Mouse (Mus musculus) stomach, embryonic 16.5 days (tissue): ENCODE results near the gene Gstz1. TPM values are rescaled to one million over a fixed set of nuclear protein-coding genes. Genes with fewer than 3 reads are reported as not detected.
A peak's percentile ranks its signal among the peaks of the same experiment; 100 is the strongest.
"Not testable (repeated sequence)": the region's sequence is repeated elsewhere in the genome, so short reads cannot be mapped to it uniquely, and the experiment has no call there.

Experiments used
- ATAC-seq: fragments of 200-750 bp; cut with Nextera tagmentation; 2 replicates; pipeline ENCODE4 v1.8.0; 2017; ENCODE audit warnings: moderate number of reproducible peaks, moderate TSS enrichment; ENCODE audit not compliant: insufficient read depth, low FRiP score
- H3K27ac ChIP-seq: fragments of 300-500 bp; sonication (generic); 2 replicates; pipeline ENCODE4 v1.5.1; 2014; ENCODE audit warnings: low read length
- H3K27me3 ChIP-seq: fragments of 300-500 bp; sonication (generic); 2 replicates; pipeline ENCODE4 v1.6.1; 2014; ENCODE audit warnings: low read length, control low read depth, mixed read lengths; ENCODE audit not compliant: control insufficient read depth, insufficient read depth
- H3K36me3 ChIP-seq: fragments of 300-500 bp; sonication (generic); 2 replicates; pipeline ENCODE4 v1.6.1; 2014; ENCODE audit warnings: low read length; ENCODE audit not compliant: control insufficient read depth, insufficient read depth
- H3K4me1 ChIP-seq: fragments of 300-500 bp; sonication (generic); 2 replicates; pipeline ENCODE4 v1.6.1; 2014; ENCODE audit warnings: low read length, control low read depth, mixed read lengths; ENCODE audit not compliant: control insufficient read depth, insufficient read depth
- H3K4me2 ChIP-seq: fragments of 300-500 bp; sonication (generic); 2 replicates; pipeline ENCODE4 v1.6.1; 2014; ENCODE audit warnings: low read depth, low read length, mixed read lengths
- H3K4me3 ChIP-seq: fragments of 300-500 bp; sonication (generic); replicated peaks from 2 replicates; pipeline ENCODE4 v1.5.1; 2014; ENCODE audit warnings: mild to moderate bottlenecking, low read length
- H3K9ac ChIP-seq: fragments of 300-500 bp; sonication (generic); 2 replicates; pipeline ENCODE4 v1.6.1; 2014; ENCODE audit warnings: low read length
- H3K9me3 ChIP-seq: fragments of 300-500 bp; sonication (generic); replicated peaks from 2 replicates; pipeline ENCODE4 v1.6.1; 2016; ENCODE audit warnings: low read length, control low read depth; ENCODE audit not compliant: control insufficient read depth
- WGBS: fragments of 180-500 bp; shearing (Covaris S2); extraction: QIAGEN DNeasy Blood & Tissue Kit; methylation state at CpG from one replicate; pipeline ENCODE4 v1.1.7; 2014; 5-methylcytosine and 5-hydroxymethylcytosine counted together
- polyA plus RNA-seq: library from polyadenylated mRNA; unstranded; fragments of >200 nt; fragmentation: Nextera tagmentation; extraction: Ambion mirVana; gene quantifications from 2 replicates; pipeline ENCODE4 v1.2.1, GENCODE M21; 2015

Gene Gstz1
- polyA plus RNA-seq, 1 experiment from 2014 or later, result 40.6 TPM

GRCm38 (mm10) chr12:87148136-87148535 is 1.2 kb downstream of the Gstz1 start:
- Histone ChIP-seq H3K4me2 (peak overlapping the region; percentile 80), H3K4me1 (peaks cover 8% of the 10 kb centered on the region), H3K27me3 (no peaks in the 10 kb centered on the region), H3K4me3 (peak overlapping the region; percentile 94), H3K36me3 (peaks cover 5% of the 10 kb centered on the region), H3K9me3 (no peaks in the 10 kb centered on the region), H3K9ac (peak overlapping the region; percentile 84), H3K27ac (peak overlapping the region; percentile 96)
- 10% methylated on average over 15 of the region's 15 CpGs for WGBS
- no peak for ATAC-seq

GRCm38 (mm10) chr12:87149471-87149870 is 2.5 kb downstream of the Gstz1 start:
- Histone ChIP-seq H3K4me2 (no peak overlapping the region), H3K36me3 (peaks cover 5% of the 10 kb centered on the region), H3K9ac (no peak overlapping the region), H3K9me3 (no peaks in the 10 kb centered on the region), H3K4me1 (peaks cover 8% of the 10 kb centered on the region), H3K27me3 (no peaks in the 10 kb centered on the region), H3K4me3 (no peak overlapping the region), H3K27ac (no peak overlapping the region)
- 94% methylated on average over 5 of the region's 5 CpGs for WGBS
- no peak for ATAC-seq

- not testable (repeated sequence) for ATAC-seq, H3K36me3 ChIP-seq
Measured at GRCm38 (mm10) chr12:87154448-87154847, 7.5 kb downstream of the Gstz1 start.

GRCm38 (mm10) chr12:87157361-87157760 is 10.4 kb downstream of the Gstz1 start:
- 36% methylated on average over 4 of the region's 4 CpGs for WGBS
- peak; percentile 76; the same call in 1 of the 2 replicates for ATAC-seq
- Histone ChIP-seq H3K9me3 (no peaks in the 10 kb centered on the region), H3K27ac (no peak overlapping the region), H3K4me3 (no peak overlapping the region), H3K4me2 (peak overlapping the region; percentile 31), H3K4me1 (peaks cover 5% of the 10 kb centered on the region; the same call in 1 of the 2 replicates), H3K9ac (no peak overlapping the region), H3K27me3 (no peaks in the 10 kb centered on the region), H3K36me3 (no peaks in the 10 kb centered on the region)

More at GRCm38 (mm10) chr12:87154448-87154847, 7.5 kb downstream of the Gstz1 start:
- not testable (repeated sequence) for H3K9me3 ChIP-seq, H3K27me3 ChIP-seq, H3K4me1 ChIP-seq, H3K27ac ChIP-seq, H3K4me3 ChIP-seq, H3K4me2 ChIP-seq, H3K9ac ChIP-seq
- 90% methylated on average over 4 of the region's 4 CpGs for WGBS

GRCm38 (mm10) chr12:87158099-87158498 is 11.1 kb downstream of the Gstz1 start:
- Histone ChIP-seq H3K4me3 (no peak overlapping the region), H3K27ac (no peak overlapping the region), H3K9ac (no peak overlapping the region), H3K4me1 (peaks cover 5% of the 10 kb centered on the region; the same call in 1 of the 2 replicates), H3K36me3 (no peaks in the 10 kb centered on the region), H3K9me3 (no peaks in the 10 kb centered on the region), H3K27me3 (no peaks in the 10 kb centered on the region), H3K4me2 (peak overlapping the region; percentile 31; the same call in 1 of the 2 replicates)
- 49% methylated on average over 7 of the region's 7 CpGs for WGBS
- no peak for ATAC-seq

GRCm38 (mm10) chr12:87160310-87160709 is 13.3 kb downstream of the Gstz1 start:
- Histone ChIP-seq H3K27ac (no peak overlapping the region), H3K27me3 (no peaks in the 10 kb centered on the region), H3K9ac (no peak overlapping the region), H3K4me3 (no peak overlapping the region), H3K4me1 (peaks cover 5% of the 10 kb centered on the region; the same call in 1 of the 2 replicates), H3K9me3 (no peaks in the 10 kb centered on the region), H3K4me2 (no peak overlapping the region), H3K36me3 (no peaks in the 10 kb centered on the region)
- WGBS, result 64% methylated on average over 1 of the region's 1 CpGs
- ATAC-seq, result no peak

GRCm38 (mm10) chr12:87160815-87161214 is 13.8 kb downstream of the Gstz1 start:
- no peaks in the 10 kb centered on the region for H3K36me3 ChIP-seq
- no peak overlapping the region for H3K27ac ChIP-seq
- no peaks in the 10 kb centered on the region for H3K27me3 ChIP-seq
- ATAC-seq, result no peak
- H3K9ac ChIP-seq, result no peak overlapping the region
- no peak overlapping the region for H3K4me3 ChIP-seq
- peaks cover 5% of the 10 kb centered on the region; the same call in 1 of the 2 replicates for H3K4me1 ChIP-seq
- no peak overlapping the region for H3K4me2 ChIP-seq
- 83% methylated on average over 5 of the region's 5 CpGs for WGBS
- H3K9me3 ChIP-seq, result no peaks in the 10 kb centered on the region

- no peak overlapping the region for H3K4me3 ChIP-seq
- no peaks in the 10 kb centered on the region for H3K36me3 ChIP-seq
- WGBS, result 72% methylated on average over 4 of the region's 4 CpGs
- H3K27ac ChIP-seq, result no peak overlapping the region
- no peaks in the 10 kb centered on the region for H3K27me3 ChIP-seq
- H3K4me1 ChIP-seq, result no peaks in the 10 kb centered on the region
- ATAC-seq, result no peak
- H3K9ac ChIP-seq, result no peak overlapping the region
- no peaks in the 10 kb centered on the region for H3K9me3 ChIP-seq
- H3K4me2 ChIP-seq, result no peak overlapping the region
Measured at GRCm38 (mm10) chr12:87175194-87175946, 28.4 kb downstream of the Gstz1 start.

- no peaks in the 10 kb centered on the region for H3K27me3 ChIP-seq
- H3K9me3 ChIP-seq, result no peaks in the 10 kb centered on the region
- H3K4me1 ChIP-seq, result no peaks in the 10 kb centered on the region
- ATAC-seq, result no peak
- no peak overlapping the region for H3K27ac ChIP-seq
- H3K4me3 ChIP-seq, result no peak overlapping the region
- no peak overlapping the region for H3K9ac ChIP-seq
- no peak overlapping the region for H3K4me2 ChIP-seq
- no peaks in the 10 kb centered on the region for H3K36me3 ChIP-seq
- 91% methylated on average over 4 of the region's 4 CpGs for WGBS
Measured at GRCm38 (mm10) chr12:87177631-87178030, 30.7 kb downstream of the Gstz1 start.
